Mouse (Mus musculus): Measurements from ENCODE around the gene Fgd1. TPM values are rescaled to one million over a fixed set of nuclear protein-coding genes. Genes with fewer than 3 reads are reported as not detected.

Gene Fgd1
- polyA plus RNA-seq, 1 experiment from 2014 or later: 12.0 TPM

DNA sequence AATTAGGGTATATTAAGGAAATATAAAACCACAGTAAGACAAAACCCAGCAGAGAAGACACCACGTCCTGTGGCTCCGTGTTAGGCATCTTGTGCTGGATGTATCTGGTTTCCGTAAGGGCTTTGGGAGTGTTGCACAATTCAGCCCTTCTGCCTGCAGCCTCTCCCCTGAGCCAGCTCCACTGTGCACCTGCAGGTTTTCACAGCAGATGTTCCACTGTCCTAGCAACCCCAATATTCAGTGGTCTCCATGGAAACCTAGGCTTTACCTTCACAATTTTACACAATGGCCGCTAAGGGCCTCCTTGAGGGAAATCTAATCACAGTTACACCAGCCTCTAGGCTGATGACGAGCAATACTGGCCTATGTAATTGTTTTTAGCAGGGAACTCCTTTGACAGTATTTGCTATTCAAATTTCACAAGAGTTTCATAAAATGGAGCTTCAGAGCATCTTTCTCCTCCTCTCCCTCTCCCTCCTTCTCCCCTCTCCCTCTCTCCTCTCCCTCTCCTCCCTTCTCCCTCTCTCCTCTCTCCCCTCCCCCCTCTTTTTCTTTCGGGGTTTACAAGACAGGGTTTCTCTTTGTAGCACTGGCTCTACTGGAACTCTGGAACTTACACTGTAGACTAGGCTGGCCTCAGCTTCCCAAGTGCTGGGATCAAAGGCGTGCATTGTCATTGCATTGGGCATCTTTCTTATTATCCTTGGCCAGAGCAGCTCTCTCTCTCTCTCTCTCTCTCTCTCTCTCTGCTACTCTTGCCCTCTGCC is 61.5 kb downstream of the Fgd1 start:
- Histone ChIP-seq H3K9ac (no peak overlapping the region), H3K27me3 (no peaks in the 10 kb centered on the region; the same call in 1 of the 2 replicates), H3K36me3 (replicated peaks) (no peaks in the 10 kb centered on the region), H3K4me1 (0 out of 2 replicates have a peak, but pooled peaks cover 3% of the 10 kb centered on the region), H3K27ac (peak overlapping the region; percentile 56), H3K4me3 (replicated peaks) (no peak overlapping the region), H3K4me2 (no peak overlapping the region), H3K9me3 (no peaks in the 10 kb centered on the region)
- 52% methylated on average over 7 of the region's 7 CpGs for WGBS
- ATAC-seq (ENCODE audit: low FRiP score): peak; percentile 64

DNA sequence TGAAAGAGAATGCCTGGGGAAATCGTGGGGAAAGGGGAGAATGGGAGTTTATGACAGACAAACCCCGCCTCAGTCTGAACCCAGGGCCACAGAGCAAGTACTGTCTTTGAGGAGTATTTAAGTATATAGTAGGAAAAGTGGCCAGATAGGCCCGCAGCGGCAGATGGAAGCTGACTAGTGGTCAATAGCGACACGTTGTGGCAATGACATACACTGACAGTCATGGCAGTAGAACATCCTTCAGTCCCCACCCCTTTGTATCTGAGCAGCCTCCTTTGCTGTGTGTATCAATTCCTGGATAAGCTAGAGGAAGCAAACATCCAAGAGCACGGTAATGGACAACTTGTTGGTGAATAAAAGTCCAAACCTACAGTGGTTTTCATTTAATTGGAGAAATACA is 70.8 kb downstream of the Fgd1 start:
- 0 out of 2 replicates have a peak, but pooled peaks have one; percentile 30 for ATAC-seq (ENCODE audit: low FRiP score)

DNA sequence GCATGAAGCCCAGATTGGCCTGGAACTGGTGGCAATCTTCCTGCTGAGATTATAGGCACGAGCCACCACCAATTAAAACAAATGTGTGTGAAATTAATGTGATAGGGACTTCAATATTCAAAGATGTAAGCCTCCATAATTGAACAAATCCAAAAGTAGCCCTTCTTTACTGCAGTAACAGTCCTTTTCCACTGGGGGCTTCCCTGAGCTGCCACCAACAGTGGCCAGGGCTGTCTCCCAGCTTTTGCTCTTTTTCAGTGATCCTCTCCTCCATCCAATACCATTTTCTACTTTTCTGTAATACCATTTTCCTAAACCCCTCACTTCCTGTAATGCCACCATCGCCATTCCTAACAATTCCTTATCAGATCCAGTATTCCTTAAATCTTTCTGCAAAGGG is 71.5 kb downstream of the Fgd1 start:
- H3K9ac ChIP-seq: no peak overlapping the region
- H3K27me3 ChIP-seq: 0 out of 2 replicates have a peak, but pooled peaks cover 4% of the 10 kb centered on the region
- no peaks in the 10 kb centered on the region for H3K9me3 ChIP-seq
- no peaks in the 10 kb centered on the region for H3K36me3 ChIP-seq (replicated peaks)
- H3K4me1 ChIP-seq: no peaks in the 10 kb centered on the region
- H3K27ac ChIP-seq: no peak overlapping the region
- no peak overlapping the region for H3K4me2 ChIP-seq
- H3K4me3 ChIP-seq (replicated peaks): no peak overlapping the region
- ATAC-seq (ENCODE audit: low FRiP score): no peak
- WGBS: 14% methylated on average over 2 of the region's 2 CpGs

More for the DNA sequence above, 70.8 kb downstream of the Fgd1 start:
- H3K27me3 ChIP-seq: 0 out of 2 replicates have a peak, but pooled peaks cover 4% of the 10 kb centered on the region
- no peaks in the 10 kb centered on the region for H3K36me3 ChIP-seq (replicated peaks)
- H3K9me3 ChIP-seq: no peaks in the 10 kb centered on the region
- no peak overlapping the region for H3K4me2 ChIP-seq
- H3K4me1 ChIP-seq: no peaks in the 10 kb centered on the region
- H3K9ac ChIP-seq: no peak overlapping the region
- no peak overlapping the region for H3K4me3 ChIP-seq (replicated peaks)
- H3K27ac ChIP-seq: no peak overlapping the region
- 16% methylated on average over 7 of the region's 7 CpGs for WGBS

DNA sequence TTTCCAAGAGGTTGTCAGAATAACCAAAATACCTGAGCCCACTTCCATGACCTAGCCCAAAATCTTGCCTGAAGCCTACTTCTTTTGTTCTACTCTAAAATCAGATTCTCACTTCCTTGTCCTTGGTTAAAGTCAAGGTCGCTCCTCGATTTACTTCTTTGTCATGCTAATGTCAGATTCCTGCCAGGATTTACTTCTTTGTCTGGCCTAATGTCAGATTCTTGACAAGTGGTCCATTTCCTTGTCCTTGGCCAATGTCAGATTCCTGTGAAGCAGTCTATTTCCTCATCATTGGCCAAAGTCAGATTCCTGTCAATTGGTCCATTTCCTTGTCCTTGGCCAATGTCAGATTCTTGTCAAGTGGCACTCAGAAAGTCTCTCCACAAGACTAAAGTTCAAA is 78.0 kb downstream of the Fgd1 start:
- no peaks in the 10 kb centered on the region for H3K27me3 ChIP-seq
- no peak for ATAC-seq (ENCODE audit: low FRiP score)
- no peak overlapping the region for H3K9ac ChIP-seq
- no peak overlapping the region for H3K4me3 ChIP-seq (replicated peaks)
- H3K4me1 ChIP-seq: no peaks in the 10 kb centered on the region
- no peak overlapping the region for H3K27ac ChIP-seq
- H3K36me3 ChIP-seq (replicated peaks): no peaks in the 10 kb centered on the region
- 51% methylated on average over 2 of the region's 2 CpGs for WGBS
- no peaks in the 10 kb centered on the region for H3K9me3 ChIP-seq
- H3K4me2 ChIP-seq: no peak overlapping the region

- Histone ChIP-seq H3K4me1 (no peaks in the 10 kb centered on the region), H3K27me3 (no peaks in the 10 kb centered on the region; the same call in 1 of the 2 replicates), H3K36me3 (replicated peaks) (no peaks in the 10 kb centered on the region), H3K9me3 (no peaks in the 10 kb centered on the region), H3K9ac (no peak overlapping the region), H3K4me3 (replicated peaks) (no peak overlapping the region), H3K4me2 (no peak overlapping the region), H3K27ac (no peak overlapping the region)
- no peak for ATAC-seq (ENCODE audit: low FRiP score)
- WGBS: 71% methylated on average over 3 of the region's 3 CpGs
Observed at GRCm38 (mm10) chrX:151130493-151130892, 84.5 kb downstream of the Fgd1 start.

DNA sequence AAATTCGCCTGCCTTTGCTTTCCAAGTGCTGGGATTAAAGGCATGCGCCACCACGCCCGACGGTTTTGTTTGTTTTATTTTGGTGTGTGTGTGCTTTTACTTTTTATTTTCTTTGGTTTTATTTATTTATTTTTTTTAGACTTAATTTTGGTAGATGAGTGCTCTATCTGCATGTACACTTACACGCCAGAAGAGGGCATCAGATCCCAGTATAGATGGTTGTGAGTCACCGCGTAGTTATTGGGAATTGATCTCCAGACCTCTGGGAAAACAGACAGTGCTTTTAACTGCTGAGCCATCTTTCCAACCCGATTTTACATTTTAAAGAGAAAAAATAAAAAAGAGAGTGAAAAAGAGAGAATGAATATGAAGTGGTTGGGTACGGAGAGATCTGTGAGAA is 86.8 kb downstream of the Fgd1 start:
- H3K4me1 ChIP-seq: no peaks in the 10 kb centered on the region
- H3K9ac ChIP-seq: no peak overlapping the region
- H3K9me3 ChIP-seq: no peaks in the 10 kb centered on the region
- H3K36me3 ChIP-seq (replicated peaks): no peaks in the 10 kb centered on the region
- no peak overlapping the region for H3K4me3 ChIP-seq (replicated peaks)
- ATAC-seq (ENCODE audit: low FRiP score): no peak
- 36% methylated on average over 10 of the region's 10 CpGs for WGBS
- H3K27ac ChIP-seq: no peak overlapping the region
- H3K27me3 ChIP-seq: no peaks in the 10 kb centered on the region; the same call in 1 of the 2 replicates
- H3K4me2 ChIP-seq: no peak overlapping the region

Other genes with a start within 250 kb of the Fgd1 start
- 257 and 277 TPM in 2 replicates for gene Maged2, start 231.8 kb upstream of the Fgd1 start, polyA plus RNA-seq (2016; fragmentation: Nextera tagmentation; extraction: Ambion mirVana)
- gene Gnl3l, start 28.8 kb upstream of the Fgd1 start, polyA plus RNA-seq (2016; fragmentation: Nextera tagmentation; extraction: Ambion mirVana): 51.5 and 56.8 TPM in 2 replicates
- 39.5 and 44.0 TPM in 2 replicates for gene Tsr2, start 50.4 kb downstream of the Fgd1 start, polyA plus RNA-seq (2016; fragmentation: Nextera tagmentation; extraction: Ambion mirVana)
- gene Wnk3, start 151.9 kb downstream of the Fgd1 start, polyA plus RNA-seq (2016; fragmentation: Nextera tagmentation; extraction: Ambion mirVana): 17.0 and 20.1 TPM in 2 replicates

Measured in forebrain, embryonic 12.5 days (tissue).